Mouse (Mus musculus) cerebellum, adult 9-11 months (tissue): ENCODE data around the gene Tmem239.
A peak's percentile ranks its signal among the peaks of the same experiment; 100 is the strongest.

Experiments used
- DNase-seq: peaks from one replicate; pipeline ENCODE4 v3.0.0; 2022

Gene Tmem239

DNA sequence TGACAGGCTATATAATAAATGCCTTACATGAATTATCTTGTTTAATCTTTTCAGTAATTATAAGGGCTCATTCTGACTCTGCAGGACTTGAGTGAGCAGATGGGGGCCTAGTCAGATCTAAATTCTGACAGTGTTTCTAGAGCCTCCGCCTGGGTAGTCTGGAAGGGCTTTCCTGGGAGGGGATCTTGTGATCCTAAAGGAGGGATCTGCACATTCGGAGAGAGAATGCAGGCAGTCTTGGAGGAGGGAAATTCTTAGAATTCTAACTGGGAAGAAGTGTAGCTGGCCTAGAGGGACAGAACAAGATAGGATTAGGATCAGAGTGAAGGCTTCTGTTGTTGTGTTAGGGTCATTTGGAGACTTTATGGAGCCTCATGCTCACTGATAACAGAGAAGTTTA is 46.0 kb downstream of the Tmem239 start:
- DNase-seq = no peak

DNA sequence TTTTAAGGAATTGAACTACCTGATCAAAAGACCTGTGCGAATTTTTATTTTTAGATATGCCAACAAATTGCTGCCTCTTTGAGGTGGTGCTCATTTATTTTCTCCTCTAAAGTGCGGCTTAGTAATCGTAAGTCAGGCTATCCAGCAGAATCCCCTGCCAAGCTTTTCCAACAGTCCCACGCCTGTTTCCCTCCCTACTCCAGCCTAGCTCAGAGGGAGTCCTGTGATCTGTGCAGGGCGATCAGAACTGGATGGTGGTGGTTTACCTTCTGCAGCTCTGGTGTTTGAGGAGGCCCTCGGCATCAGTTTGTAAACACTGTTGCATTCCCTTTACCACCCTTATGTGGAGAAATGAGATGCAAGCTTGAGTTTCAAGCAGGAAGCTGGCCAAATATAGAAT is 47.1 kb downstream of the Tmem239 start:
- DNase-seq = no peak

- peak; percentile 79 for DNase-seq
Observed at GRCm38 (mm10) chr2:130454748-130455370, 48.6 kb downstream of the Tmem239 start.
